Mouse (Mus musculus) ES-Bruce4 (cell line): ENCODE results near the gene Ltbp4. TPM values are rescaled to one million over a fixed set of nuclear protein-coding genes. Genes with fewer than 3 reads are reported as not detected.

Experiments used
- H3K27ac ChIP-seq: 2 replicates; pipeline ENCODE4 v1.5.1; 2012; ENCODE audit warnings: low read length, inconsistent platforms; ENCODE audit not compliant: insufficient read depth
- H3K27me3 ChIP-seq: 2 replicates; pipeline ENCODE4 v1.6.1; 2012; ENCODE audit warnings: mild to moderate bottlenecking, low read length, inconsistent platforms; ENCODE audit not compliant: control insufficient read depth, poor library complexity, insufficient read depth, severe bottlenecking
- H3K36me3 ChIP-seq: 2 replicates; pipeline ENCODE4 v1.6.1; 2012; ENCODE audit warnings: inconsistent platforms, mild to moderate bottlenecking, low read length, moderate library complexity; ENCODE audit not compliant: control insufficient read depth, poor library complexity, insufficient read depth, severe bottlenecking
- H3K4me1 ChIP-seq: one replicate; pipeline ENCODE4 v1.8.1; 2011; ENCODE audit warnings: low read length; ENCODE audit not compliant: control insufficient read depth, insufficient read depth
- H3K4me3 ChIP-seq: 2 replicates; pipeline ENCODE4 v1.5.1; 2011; ENCODE audit warnings: low read depth, mild to moderate bottlenecking, low read length
- H3K9ac ChIP-seq: 2 replicates; pipeline ENCODE4 v1.6.1; 2012; ENCODE audit warnings: low read depth, mild to moderate bottlenecking, inconsistent platforms; ENCODE audit not compliant: poor library complexity, severe bottlenecking
- H3K9me3 ChIP-seq: replicated peaks from 2 replicates; pipeline ENCODE4 v1.6.1; 2012; ENCODE audit warnings: mild to moderate bottlenecking, low read length, inconsistent platforms; ENCODE audit not compliant: control insufficient read depth, poor library complexity, insufficient read depth, severe bottlenecking
- CTCF ChIP-seq: IDR thresholded peaks from one replicate; pipeline ENCODE4 v1.8.1; 2011; ENCODE audit warnings: low read depth, low read length
- EP300 ChIP-seq: IDR thresholded peaks from 2 replicates; pipeline ENCODE4 v1.6.1; 2011; ENCODE audit warnings: low read depth, low read length; ENCODE audit not compliant: insufficient read depth
- POLR2A ChIP-seq: IDR thresholded peaks from one replicate; pipeline ENCODE4 v1.8.1; 2011; ENCODE audit warnings: low read length; ENCODE audit not compliant: insufficient read depth
- polyA plus RNA-seq: library from polyadenylated mRNA; stranded (reverse); fragments of >200 nt; gene quantifications from 2 replicates; pipeline ENCODE4 v1.2.4, GENCODE M21; 2011; ENCODE audit warnings: low read depth; ENCODE audit not compliant: missing spikeins, insufficient read depth, insufficient read length

Ltbp4 gene
- polyA plus RNA-seq, 1 experiment, result 66.8 TPM

GRCm38 (mm10) chr7:27296518-27296917 lies 41.0 kb downstream of the Ltbp4 start:
- H3K27me3 ChIP-seq, result no peaks in the 10 kb centered on the region
- no peaks in the 10 kb centered on the region for H3K4me1 ChIP-seq
- no peaks in the 10 kb centered on the region for H3K9me3 ChIP-seq
- H3K4me3 ChIP-seq, result no peak overlapping the region
- H3K27ac ChIP-seq, result no peak overlapping the region
- H3K36me3 ChIP-seq, result no peaks in the 10 kb centered on the region
- TF ChIP-seq POLR2A, result no peak
- TF ChIP-seq CTCF, result peak; percentile 28
- no peak for TF ChIP-seq EP300
- no peak overlapping the region for H3K9ac ChIP-seq

GRCm38 (mm10) chr7:27295956-27296355 lies 41.5 kb downstream of the Ltbp4 start:
- no peaks in the 10 kb centered on the region for H3K9me3 ChIP-seq
- H3K36me3 ChIP-seq, result no peaks in the 10 kb centered on the region
- H3K4me1 ChIP-seq, result no peaks in the 10 kb centered on the region
- no peak overlapping the region for H3K4me3 ChIP-seq
- TF ChIP-seq CTCF (no peak), POLR2A (no peak), EP300 (no peak)
- H3K27me3 ChIP-seq, result no peaks in the 10 kb centered on the region
- H3K9ac ChIP-seq, result no peak overlapping the region
- H3K27ac ChIP-seq, result no peak overlapping the region

- Histone ChIP-seq H3K4me3 (no peak overlapping the region), H3K27ac (no peak overlapping the region), H3K4me1 (no peaks in the 10 kb centered on the region), H3K36me3 (no peaks in the 10 kb centered on the region), H3K9me3 (no peaks in the 10 kb centered on the region), H3K27me3 (no peaks in the 10 kb centered on the region), H3K9ac (no peak overlapping the region)
- TF ChIP-seq CTCF (no peak), EP300 (no peak), POLR2A (no peak)
These were observed 45.6 kb downstream of the Ltbp4 start for GRCm38 (mm10) chr7:27291795-27292466.

GRCm38 (mm10) chr7:27290555-27290954 lies 46.9 kb downstream of the Ltbp4 start:
- Histone ChIP-seq H3K9me3 (no peaks in the 10 kb centered on the region), H3K9ac (no peak overlapping the region), H3K27ac (no peak overlapping the region), H3K36me3 (no peaks in the 10 kb centered on the region), H3K4me3 (no peak overlapping the region), H3K27me3 (no peaks in the 10 kb centered on the region), H3K4me1 (no peaks in the 10 kb centered on the region)
- TF ChIP-seq POLR2A (no peak), CTCF (peak; percentile 40)

- Histone ChIP-seq H3K4me3 (no peak overlapping the region), H3K4me1 (no peaks in the 10 kb centered on the region), H3K27ac (no peak overlapping the region), H3K9me3 (no peaks in the 10 kb centered on the region), H3K36me3 (no peaks in the 10 kb centered on the region), H3K27me3 (no peaks in the 10 kb centered on the region), H3K9ac (no peak overlapping the region)
- TF ChIP-seq CTCF (peak; percentile 20), EP300 (no peak)
These were observed 48.8 kb downstream of the Ltbp4 start for GRCm38 (mm10) chr7:27288732-27289131.

- Histone ChIP-seq H3K9me3 (no peaks in the 10 kb centered on the region), H3K36me3 (no peaks in the 10 kb centered on the region), H3K4me1 (no peaks in the 10 kb centered on the region), H3K9ac (peak overlapping the region; percentile 71), H3K4me3 (peak overlapping the region; percentile 75), H3K27me3 (no peaks in the 10 kb centered on the region), H3K27ac (peak overlapping the region; percentile 80; the same call in 1 of the 2 replicates)
- no peak for TF ChIP-seq EP300
- no peak for TF ChIP-seq POLR2A
- peak; percentile 71 for TF ChIP-seq CTCF
These were observed 51.8 kb downstream of the Ltbp4 start for GRCm38 (mm10) chr7:27285698-27286066.
